Comparison of ENCODE assay signal across 21 mouse cellular contexts in genomic region chr4:141451916-141452450, GRCm38 (mm10). TPM values are rescaled to one million over a fixed set of nuclear protein-coding genes. Genes with fewer than 3 reads are reported as not detected.
"Had no signal": no experiment of that assay in that cellular context is flagged by ENCODE, and none has a peak within 500 bp of the region (broad histone marks: within the 10 kb centered on the region; RNA-seq: fewer than 3 reads in every experiment).

No protein-coding gene starts in this region.

- H3K4me3 ChIP-seq: kidney, embryonic 15.5 days; limb, embryonic 12.5 days; liver, embryonic 15.5 days; midbrain, embryonic 10.5 days; myocyte; neural tube, embryonic 15.5 days had no signal

- H3K27me3 ChIP-seq: kidney, embryonic 15.5 days; limb, embryonic 12.5 days; liver, embryonic 15.5 days; neural tube, embryonic 15.5 days had no signal

- H3K9me3 ChIP-seq: kidney, embryonic 15.5 days; limb, embryonic 12.5 days; liver, embryonic 15.5 days; midbrain, embryonic 10.5 days; neural tube, embryonic 15.5 days had no signal

- H3K27ac ChIP-seq: kidney, embryonic 15.5 days; limb, embryonic 12.5 days; liver, embryonic 15.5 days; midbrain, embryonic 10.5 days; neural tube, embryonic 15.5 days had no signal

- H3K9ac ChIP-seq: kidney, embryonic 15.5 days; limb, embryonic 12.5 days; liver, embryonic 15.5 days; neural tube, embryonic 15.5 days had no signal

- H3K4me2 ChIP-seq: kidney, embryonic 15.5 days; limb, embryonic 12.5 days; liver, embryonic 15.5 days; neural tube, embryonic 15.5 days had no signal

- DNase-seq: liver; lung, adult 2 months; lung, postnatal 36 days; midbrain, embryonic 14.5 days; right cerebral cortex, adult 18-20 months; right cerebral cortex, postnatal 25 days had no signal

RNA-seq across cellular contexts. Expression of gene Srarp, which starts 16.1 kb away (rescaled TPM):
- total RNA-seq: megakaryocyte, adult 5-6 weeks had no signal
- polyA plus RNA-seq: kidney, embryonic 15.5 days; limb, embryonic 12.5 days; liver, embryonic 15.5 days; lung, postnatal 0 days; midbrain, embryonic 10.5 days; myocyte; neural tube, embryonic 11.5 days; small intestine, adult 2 months; stomach, embryonic 16.5 days; thymus, postnatal 0 days had no signal

RNA-seq across cellular contexts. Expression of gene Hspb7, which starts 31.4 kb away (rescaled TPM):
- total RNA-seq: layer of hippocampus, adult 18-20 months; megakaryocyte, adult 5-6 weeks had no signal
- polyA plus RNA-seq: limb, embryonic 12.5 days; midbrain, embryonic 10.5 days; midbrain, embryonic 14.5 days; neural tube, embryonic 11.5 days; thymus, postnatal 0 days had no signal

RNA-seq across cellular contexts. Expression of gene Clcnkb, which starts 36.2 kb away (rescaled TPM):
- total RNA-seq: layer of hippocampus, adult 18-20 months; layer of hippocampus, postnatal 10 days; megakaryocyte, adult 5-6 weeks had no signal
- polyA plus RNA-seq: limb, embryonic 12.5 days; liver, embryonic 15.5 days; lung, adult 2 months; lung, postnatal 0 days; midbrain, embryonic 10.5 days; midbrain, embryonic 14.5 days; neural tube, embryonic 11.5 days; small intestine, adult 2 months; stomach, embryonic 16.5 days; thymus, postnatal 0 days had no signal

RNA-seq across cellular contexts. Expression of gene Clcnka, which starts 53.5 kb away (rescaled TPM):
- total RNA-seq: layer of hippocampus, adult 18-20 months; layer of hippocampus, postnatal 10 days; left cerebral cortex, postnatal 36 days; megakaryocyte, adult 5-6 weeks had no signal
- polyA plus RNA-seq: liver, embryonic 15.5 days; lung, adult 2 months; midbrain, embryonic 10.5 days; neural tube, embryonic 11.5 days; neural tube, embryonic 15.5 days; small intestine, adult 2 months had no signal
